Mouse (Mus musculus) gastrocnemius, postnatal 25 days (tissue): ENCODE results near the gene Sdk2. TPM values are rescaled to one million over a fixed set of nuclear protein-coding genes. Genes with fewer than 3 reads are reported as not detected.

Experiments used
- DNase-seq: peaks from one replicate; pipeline ENCODE4 v3.0.0; 2022
- total RNA-seq, 2 experiments: library from RNA; stranded (reverse); gene quantifications; 1 replicate in 1 of 2; 2 replicates in 1 of 2; pipeline ENCODE4 v1.2.3; 2021

The Sdk2 gene
- total RNA-seq, 2 experiments from 2014 or later, result 0.75 to 1.4 TPM

DNA sequence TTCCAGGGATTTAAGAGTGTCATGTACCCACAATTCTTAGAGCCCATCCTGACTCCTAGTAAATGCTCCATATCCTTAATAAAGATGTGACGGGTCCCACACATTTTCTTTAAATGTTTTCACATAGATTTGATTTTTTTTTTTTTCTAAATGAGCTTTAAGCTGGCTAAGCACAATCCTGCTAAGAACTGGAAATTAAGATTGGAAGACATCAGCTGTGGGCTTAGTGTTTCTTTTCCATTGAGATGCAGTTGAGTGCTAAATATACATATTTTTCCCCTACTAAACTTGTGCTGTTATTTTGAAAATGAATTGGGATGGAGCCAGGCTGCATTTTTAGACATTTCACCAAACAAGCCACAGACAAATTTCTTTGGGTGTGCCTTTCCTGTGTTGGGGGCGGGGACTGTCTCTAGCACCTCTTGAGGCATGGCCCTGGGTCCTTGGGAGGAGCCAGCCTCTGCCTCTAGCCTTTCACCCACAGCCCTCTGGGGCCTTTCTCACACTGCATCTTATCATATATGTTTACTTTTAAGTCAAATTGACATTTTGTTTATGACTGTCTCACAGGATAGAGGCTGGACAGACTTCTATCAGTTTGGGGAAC, 278.6 kb downstream of the Sdk2 start:
- no peak for DNase-seq

DNA sequence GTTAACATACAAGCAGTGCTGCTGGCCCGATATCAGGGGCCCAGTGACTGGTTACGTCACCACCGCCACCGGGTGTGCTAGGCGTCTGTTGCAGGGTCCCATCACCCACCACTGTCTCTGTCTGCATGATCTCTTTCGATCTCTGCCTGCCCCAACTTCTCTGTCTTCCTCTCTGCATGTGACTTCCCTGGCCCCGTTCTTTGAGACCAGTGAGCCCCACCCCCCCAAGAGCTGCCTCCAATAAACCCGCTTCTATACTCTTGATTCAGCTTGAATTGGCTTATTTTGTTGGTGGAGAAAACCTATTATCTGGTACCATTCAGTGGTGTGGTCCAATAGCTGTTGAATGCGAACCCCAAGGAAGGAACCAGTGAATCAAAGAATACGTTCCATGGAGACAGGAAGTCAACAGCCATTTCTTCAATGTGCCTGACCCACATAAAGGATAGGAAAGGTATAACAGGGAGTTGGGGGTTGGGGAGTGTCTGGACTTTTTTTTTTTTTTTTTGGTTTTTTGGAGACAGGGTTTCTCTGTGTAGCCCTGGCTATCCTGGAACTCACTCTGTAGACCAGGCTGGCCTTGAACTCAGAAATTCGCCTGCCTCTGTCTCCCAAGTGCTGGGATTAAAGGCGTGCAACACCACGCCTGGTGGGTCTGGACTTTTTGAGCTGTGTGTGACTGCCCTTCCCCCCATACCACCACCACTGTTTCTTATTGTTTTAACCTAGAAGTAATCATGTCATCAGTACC, 279.2 kb downstream of the Sdk2 start:
- no peak for DNase-seq

DNA sequence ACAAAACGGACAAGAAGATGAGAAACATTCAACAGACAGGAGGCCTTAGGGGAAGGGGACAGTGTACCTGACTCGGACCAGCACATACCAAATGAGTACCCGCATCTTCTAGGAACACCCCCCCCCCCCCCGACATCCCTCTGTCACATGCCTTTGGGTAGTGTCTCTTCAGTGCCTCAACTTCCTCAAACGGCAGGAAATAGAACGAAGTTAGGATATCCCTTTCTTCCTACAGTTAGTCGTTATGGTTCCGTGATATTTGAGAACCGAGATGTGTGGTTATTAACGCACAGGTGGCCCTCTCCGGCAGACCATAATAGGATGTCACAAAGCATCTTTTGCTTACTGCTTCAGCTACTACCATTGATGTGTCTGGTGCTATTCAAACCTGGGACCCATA, 279.8 kb downstream of the Sdk2 start:
- DNase-seq, result no peak

DNA sequence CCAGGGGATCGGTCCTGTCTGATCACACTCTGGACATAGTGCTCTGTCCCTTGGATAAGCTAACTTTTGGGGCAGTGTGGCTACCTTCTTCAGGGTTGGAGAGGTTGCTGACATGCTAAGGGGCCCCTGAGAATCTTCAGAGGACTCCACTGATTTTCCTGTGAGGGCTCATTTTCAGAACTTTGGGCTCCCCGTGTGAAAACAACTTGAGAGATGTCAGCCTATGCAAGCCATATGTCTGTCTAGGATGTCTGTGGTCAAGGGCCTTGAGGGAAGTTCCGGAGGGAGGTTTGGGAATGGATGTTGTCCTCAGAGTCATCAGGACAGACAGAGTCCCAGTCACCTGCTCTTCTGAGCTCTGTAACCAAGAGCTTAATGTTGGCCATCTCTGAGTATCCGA, 280.5 kb downstream of the Sdk2 start:
- no peak for DNase-seq

DNA sequence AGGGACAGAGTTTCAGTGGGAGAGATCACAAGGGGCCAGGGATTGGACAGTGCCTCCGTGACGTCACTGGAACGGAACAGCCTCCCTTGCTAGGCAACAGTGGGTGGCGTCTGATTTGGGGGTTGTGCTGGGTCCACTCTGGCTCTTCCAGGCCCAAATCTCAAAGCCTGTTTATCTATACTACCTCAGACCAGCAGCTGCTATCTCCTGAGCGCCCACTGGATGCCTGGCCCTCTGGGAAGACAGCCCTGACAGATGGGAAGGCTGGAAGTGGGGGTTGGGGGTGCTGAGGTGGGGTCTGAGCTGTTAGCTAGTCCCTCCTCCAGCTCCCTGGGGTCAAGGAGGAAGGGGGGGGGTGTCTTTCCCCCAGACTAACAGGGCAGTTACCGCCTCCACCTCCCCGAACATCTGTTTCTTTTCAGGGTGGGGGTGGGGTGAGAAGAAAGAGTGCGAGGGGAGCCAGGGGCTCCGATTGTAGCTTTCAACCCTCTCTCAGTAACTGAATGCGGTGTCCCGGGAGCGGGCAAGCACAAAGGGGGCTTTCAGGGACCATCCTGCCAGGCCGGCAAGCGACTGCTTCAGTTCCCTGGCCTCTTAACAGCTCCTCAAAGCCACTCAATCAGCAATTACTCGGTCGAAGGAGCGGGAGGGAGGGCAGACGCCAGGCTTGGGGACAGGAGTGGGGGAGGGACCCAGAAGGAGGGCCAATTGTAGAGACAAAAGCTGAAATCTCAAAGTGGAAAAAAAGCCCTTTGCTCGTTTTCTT, 281.3 kb downstream of the Sdk2 start:
- DNase-seq, result peak; percentile 56

DNA sequence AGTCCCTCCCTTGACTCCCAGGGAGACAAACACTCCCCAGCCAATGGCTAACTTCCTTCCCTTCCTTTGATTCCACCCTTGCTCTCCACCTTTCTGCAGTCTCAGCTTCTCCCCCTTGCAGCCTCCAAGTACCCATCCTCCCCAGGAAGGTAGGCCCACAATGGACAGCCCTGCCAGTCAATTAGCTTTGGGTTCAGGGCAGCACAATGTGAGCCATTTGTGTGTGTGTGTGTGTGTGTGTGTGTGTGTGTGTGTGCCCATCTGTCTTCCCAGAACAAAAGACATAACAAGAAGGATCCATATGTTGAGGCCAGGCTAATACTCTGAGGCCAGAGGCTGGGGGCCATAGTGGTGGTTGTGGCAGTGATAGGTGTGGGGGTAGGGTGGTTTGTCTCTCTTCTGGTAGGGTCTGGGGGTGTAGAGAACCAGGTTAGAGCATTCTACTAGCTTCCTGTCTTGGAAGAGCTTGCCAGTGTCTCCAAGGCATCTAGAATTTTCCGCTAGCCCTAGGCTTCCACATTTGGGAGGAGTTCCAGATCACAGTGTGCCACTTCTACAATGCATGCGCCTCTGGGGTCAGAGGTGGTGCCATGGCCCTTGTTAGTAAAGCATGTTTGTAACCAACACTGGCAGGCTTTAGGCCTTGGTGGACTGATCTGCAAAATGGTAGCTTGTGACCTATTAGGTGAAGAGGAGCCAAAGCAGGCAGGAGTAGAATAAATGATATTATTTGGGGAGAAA, 282.0 kb downstream of the Sdk2 start:
- DNase-seq, result no peak

DNA sequence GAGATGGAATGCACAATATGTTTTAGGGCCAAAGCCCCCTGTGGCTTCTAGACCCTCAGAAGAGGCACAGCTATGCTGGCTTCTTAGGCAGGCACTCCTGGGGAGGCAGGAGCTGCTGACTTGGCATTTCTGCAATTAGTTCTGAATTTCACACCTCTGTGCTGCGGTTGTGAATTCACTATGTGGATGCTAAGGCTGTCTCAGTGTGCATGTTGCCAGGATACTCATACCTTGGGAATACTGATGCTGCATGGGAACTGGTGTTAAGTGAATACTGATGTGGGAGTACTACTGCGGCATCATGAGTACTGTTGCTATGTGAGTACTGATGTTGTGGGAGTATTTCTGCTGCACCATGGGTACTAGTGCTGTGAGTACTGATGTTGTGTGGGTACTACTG, 284.4 kb downstream of the Sdk2 start:
- no peak for DNase-seq

DNA sequence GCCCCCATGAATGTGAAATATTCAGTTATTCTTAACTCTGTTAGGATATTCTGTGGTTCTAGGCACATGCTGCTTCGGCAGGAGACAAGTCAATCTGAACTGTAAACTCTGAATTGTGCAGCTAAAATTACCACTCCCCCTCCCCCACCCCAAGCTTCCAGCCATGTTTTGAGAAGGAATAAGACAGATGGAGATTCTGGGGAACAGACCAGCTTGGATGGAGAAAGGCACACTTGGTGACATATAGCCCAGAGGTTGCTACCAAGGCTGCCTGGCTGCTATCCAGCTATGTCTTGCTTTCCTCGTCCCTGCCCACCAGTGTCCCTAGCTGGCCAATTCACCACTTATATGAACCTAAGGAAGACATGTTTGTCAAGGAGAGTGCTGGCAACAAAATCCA, 284.8 kb downstream of the Sdk2 start:
- DNase-seq, result no peak

DNA sequence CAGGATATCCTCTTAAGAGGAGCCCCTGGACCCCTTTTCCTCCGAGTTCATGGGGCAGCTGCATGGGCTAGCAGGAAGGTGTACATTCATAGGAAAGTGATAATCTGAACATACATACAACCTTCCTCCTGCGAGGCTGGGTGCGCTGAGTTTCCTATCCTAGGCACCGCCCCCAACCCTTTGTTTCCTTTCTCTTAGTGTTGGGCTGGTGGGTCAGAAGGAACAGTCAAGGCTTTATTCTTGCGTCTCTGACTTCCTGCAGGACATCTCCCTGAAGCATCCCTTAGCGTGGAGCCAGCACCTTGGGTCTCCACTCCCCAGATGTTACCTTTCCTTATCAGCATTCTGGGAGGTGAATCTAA, 287.2 kb downstream of the Sdk2 start:
- no peak for DNase-seq

DNA sequence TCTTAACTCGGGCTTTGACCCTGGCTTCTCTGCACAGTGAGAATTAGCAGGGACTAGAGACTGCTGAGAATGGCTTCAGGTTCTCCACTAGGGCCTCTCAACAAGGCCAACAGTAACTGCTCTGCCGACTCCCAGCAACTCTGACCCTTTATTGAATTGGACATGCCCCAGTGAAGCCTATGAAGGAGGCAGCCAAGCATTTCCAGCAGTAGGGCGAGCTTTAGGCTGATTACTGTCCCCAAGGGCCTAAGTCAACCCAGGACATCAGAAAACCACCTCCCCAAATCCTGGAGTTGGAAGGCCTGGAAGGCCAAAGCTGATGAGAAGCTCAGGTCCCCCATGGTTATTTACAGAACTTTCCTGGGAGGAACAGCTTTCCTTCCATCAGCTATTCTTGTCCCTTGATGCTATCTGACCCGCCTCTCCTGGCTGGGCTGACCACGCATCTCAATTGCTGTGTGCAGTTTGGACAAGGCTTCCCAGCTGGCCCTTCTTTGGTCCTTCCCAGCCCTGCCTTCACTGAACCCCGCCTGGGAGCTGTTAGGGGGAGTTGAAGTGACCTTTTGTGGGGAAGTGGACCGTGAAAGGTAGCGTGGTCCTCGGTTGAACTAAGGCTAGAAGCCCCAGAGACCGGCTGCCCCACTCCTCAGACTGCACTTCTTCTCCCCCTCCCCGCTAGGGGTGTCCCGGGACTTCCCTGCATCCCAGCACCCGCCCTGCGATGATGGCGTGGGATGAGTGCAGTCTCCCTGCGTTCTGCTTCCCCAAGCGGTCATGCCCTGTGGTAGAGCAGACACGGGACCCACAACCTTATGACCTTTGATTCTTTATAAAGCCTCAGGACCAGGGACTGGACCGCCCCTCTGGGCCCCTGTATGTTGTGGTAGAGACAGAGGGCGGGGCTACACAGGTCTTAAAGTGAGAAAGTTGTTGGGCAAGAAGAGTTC, 287.8 kb downstream of the Sdk2 start:
- peak; percentile 76 for DNase-seq

DNA sequence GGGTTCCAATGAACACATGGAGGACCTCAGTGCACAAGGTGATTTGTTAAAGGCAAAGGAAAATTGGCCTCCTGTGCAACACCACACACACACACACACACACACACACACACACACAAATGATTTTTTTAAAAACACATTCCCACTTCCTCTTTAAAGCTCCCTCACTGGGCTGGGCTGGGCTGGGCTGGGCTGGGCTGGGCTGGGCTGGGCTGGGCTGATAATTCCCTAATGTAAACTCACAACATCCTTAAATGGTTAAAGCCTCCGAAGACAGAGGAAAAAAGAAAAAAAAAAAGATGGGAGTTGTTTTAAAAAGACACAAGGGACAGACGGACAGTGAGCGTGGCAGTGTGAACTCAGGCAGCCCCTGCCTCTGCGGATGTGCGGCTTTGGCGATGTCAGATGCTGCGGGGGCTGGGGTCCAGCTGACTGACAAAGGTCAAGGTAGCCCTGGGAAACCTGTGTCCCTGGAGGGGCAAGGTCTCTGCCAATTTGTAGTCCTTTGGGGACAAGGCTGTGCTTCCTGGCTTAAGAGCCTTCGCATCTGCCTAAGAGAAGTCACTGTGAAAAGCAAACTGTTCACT, 288.9 kb downstream of the Sdk2 start:
- no peak for DNase-seq

DNA sequence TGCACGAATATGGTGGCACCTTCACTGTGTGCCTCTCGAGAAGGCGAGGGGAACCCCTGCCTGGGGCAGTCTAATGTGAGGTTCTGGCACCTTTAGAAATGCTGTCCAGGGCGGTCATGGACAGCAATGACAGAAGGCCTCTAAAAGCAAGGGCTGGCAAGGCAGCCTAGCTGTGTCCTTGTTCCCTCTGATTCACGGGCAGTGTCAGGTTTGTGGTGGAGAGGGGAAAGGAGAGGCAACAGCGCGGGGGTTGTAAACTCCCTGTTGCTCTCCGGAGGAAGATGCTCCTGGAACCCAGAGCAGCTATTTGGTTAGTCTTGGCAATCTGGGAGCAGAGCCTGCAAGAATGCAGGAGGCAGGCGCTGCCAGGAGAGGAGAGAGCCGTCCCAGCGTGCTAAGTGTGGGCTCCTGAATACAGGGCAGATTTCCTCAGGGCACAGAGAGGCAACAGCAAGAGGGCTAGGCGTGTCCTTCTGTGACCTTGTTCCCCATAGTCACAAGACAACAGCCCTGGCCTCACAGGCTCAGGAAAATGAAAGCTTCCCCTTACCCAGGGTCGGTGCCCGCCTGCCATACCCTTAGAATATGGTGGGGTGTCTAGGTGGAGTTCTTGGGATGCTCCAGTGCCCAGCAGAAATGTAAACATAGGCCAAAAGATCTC, 289.9 kb downstream of the Sdk2 start:
- no peak for DNase-seq

DNA sequence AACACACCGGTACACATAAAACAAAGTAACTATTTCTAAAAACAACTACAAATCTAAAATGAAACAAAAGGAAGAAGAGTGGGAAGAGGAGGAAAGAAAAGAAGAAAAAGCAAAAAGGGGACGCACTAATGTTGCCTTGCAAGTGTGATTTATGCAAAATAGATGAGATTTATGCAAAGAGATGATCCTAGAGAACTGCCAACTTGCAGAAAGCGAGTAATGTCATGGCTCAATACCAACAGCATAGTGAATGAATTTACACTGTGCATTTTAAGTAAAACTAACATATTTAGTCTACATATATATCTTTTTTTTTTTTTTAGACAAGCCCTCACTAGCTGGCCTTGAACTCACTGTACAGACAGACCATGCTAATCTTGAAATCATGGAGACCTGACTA, 292.1 kb downstream of the Sdk2 start:
- no peak for DNase-seq

DNA sequence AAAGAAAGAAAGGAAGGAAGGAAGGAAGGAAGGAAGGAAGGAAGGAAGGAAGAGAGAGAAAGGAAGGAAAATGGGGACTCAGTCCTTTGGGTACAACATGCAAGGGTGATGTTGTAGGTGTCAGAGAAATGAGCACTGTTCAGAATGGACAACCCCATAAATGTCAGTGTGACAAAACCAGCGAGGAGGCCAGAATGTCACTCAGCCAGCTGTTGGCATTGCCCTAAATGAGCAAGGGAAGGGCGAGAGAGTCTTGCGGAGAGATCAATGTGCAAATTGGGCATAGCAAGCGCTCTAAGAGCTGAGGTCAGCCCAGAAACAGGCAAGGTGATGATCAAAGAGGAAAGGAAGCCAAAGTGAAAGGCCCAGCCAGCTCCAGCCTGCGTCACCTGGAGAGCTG, 293.7 kb downstream of the Sdk2 start:
- no peak for DNase-seq

DNA sequence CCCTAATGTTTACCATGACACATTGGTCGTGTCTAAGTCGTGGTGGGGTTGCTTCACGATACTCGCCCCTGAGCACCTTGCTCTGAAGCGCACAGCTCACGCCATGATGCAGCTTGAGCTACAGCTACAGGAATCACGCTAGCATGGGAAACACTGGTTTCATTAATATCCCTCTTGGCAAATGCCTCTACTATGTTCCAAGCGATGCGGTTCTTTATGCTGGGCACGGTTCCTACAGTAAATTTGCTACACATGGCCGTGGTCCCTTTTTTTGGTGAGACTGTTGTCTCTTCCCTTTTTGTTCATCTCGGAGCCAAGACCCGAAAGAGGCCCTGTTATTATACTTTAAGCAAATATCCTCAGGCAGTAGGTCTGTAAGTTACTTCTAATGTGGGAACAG, 295.7 kb downstream of the Sdk2 start:
- DNase-seq, result no peak

DNA sequence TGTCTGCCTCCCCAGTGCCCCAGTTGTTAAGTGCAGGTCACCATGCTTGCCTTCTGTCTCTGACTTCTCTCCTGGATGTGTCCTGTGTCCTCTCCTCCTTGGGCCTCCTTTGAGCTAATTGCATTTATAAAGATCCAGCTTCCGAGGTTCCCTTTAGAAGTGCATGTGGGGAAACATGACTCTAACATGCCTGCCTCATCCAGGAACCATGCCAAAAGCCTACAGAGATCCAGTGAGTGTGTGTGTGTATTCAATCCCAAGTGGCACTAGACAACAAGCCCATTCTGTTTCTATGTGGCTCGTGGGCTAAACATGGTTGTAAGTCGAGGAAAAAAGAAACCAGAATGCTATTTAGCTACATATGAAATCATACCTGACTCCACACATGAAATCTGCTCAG, 298.5 kb downstream of the Sdk2 start:
- no peak for DNase-seq

DNA sequence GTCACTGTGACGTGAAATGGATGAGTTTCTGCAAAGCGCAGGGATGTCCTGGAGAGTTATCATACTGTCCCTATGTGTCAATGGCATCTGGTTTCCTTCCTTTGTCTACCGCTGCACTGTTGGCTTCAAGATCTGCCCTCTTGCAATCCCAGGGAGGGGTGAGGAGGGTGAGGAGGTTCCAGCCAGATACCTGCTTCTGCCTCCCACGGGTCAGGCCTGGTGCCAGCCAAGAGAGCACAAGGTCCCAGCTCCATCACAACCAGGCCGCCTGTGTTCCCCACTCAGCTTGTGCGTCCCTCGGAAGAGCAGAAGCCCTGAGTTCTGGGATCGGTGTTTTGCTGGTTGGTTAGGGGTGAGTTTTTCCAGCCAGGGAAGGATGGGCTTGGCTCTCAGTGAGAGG, 299.6 kb downstream of the Sdk2 start:
- no peak for DNase-seq

DNA sequence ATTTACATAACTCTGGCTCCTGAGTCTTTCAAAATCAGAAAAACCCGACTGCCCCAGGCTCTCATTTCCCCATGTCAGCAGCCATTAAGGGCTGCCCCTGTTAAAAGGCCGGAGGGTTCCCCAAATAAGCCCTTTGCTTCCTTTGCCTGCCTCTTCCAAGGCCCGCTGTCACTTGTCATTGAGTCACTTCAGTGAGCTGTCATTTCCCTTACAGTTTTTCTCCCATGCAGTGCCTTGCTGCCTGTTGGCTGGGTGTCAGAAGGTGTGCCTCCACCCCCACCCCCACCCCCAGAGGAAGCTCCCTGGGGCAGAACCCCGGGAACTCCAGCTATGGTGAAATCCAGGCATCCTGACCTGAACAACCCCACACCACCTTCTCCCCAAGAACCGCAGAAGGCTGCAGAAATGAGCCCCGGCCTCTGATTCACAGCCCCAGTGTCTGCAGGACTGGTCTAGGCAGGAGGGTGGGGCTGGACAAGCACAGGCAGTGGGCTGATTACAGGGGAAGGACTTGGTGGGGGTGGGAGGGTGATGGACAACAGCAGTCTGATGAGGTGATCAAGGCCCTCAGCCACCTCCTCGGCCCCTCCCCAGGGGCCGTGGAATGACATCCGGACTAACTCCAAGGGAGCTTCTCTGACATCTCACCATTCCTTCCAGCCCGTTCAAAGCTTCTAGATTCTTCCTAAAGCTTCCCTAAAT, 300.4 kb downstream of the Sdk2 start:
- DNase-seq, result no peak

DNA sequence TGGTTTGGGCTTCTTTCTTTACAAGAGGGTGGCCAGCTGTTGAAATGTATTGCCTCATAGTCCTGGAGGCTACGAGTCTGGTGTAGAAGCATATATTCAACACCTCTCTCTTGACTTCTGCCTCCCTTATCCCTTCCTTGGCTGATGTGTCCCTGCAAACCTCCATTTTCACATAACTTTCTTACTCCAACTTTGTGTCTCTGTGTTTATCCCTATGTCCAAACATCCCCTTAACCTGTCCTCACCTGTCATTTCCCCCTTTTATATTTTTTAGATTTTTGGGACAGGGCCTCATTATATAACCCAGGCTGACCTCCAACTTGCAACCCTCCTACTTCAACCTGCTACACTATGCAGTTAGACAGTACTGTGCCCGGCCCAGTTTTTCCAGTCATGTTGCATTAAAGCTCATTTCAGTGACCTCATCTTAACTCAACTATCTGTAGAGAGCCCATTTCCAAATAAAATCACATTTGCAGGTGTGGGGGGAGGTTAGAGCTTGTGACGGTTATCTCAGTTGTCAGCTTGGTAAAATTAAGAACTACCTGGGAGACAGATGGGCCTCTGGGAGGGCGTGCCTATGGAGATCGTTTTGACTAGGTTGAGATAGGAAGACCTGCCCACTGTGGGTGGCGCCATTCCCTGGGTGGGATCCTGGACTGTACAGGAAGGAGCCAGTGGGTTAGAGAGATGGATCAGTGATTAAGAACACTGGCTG, 302.6 kb downstream of the Sdk2 start:
- no peak for DNase-seq
